Mouse (Mus musculus) brain, adult 2 months (tissue): ENCODE results near the gene Mapkapk3.
A peak's percentile ranks its signal among the peaks of the same experiment; 100 is the strongest.

Experiments
- DNase-seq: peaks from one replicate; pipeline ENCODE4 v3.0.0; 2011; ENCODE audit warnings: low read depth, low spot score

Mapkapk3 gene

DNA sequence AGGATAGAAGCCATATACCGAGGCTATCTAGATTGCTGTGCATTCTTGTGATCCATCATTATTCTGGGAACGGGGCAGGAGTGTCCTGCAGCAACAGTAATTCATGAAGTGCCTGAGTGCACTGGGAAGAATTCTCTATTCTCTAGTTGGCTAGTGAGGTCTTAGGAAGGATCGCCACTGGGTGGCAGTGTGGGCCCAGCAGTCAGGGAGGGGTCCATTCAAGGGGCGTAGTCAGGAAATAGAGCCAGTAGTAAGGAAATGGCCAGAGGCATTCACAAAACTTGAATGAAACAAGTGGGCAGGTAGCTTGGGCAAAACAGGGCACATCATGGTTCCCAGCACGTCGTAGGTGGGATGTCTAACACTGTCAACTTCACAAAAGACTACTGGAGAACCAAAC is 4.6 kb upstream of the Mapkapk3 start:
- peak; percentile 76 for DNase-seq

DNA sequence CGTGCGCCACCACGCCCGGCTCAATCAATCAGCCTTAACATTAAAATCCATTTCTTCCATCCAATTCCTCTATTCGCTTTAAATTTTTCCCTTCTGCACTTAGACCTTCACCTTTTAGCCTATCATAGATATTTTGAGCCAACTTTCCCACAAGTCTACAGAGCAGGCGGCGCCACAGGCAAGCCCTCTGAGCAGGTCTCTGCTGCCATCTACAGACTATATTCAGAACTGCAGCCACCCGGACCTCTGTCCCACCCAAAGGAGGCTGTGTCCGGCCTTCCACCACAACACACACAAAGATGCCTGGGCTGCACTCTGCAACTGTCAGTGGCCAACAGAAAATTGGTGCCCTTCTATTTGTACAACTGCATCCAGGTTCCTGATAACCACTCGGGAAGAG is 1.2 kb upstream of the Mapkapk3 start:
- DNase-seq = peak; percentile 84

DNA sequence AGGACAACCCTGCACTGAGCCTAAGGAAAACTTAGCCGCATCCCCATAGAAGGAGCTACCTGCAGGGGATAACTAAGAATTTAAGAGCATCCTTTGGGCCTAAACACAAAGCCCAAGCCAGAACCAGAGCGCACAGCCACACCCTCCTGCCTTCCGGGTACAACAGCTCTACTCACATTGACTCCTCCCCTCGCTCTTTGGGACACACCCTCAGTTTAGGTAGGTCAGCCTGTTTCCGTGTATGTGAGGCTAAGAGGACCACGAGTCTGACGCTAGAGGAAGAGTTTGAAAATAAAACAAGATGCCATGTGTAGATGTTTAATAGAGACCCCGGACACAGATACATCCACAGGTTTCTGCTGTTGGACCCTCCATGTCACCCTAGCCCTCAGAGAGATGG is 966 bp downstream of the Mapkapk3 start:
- DNase-seq = no peak

DNA sequence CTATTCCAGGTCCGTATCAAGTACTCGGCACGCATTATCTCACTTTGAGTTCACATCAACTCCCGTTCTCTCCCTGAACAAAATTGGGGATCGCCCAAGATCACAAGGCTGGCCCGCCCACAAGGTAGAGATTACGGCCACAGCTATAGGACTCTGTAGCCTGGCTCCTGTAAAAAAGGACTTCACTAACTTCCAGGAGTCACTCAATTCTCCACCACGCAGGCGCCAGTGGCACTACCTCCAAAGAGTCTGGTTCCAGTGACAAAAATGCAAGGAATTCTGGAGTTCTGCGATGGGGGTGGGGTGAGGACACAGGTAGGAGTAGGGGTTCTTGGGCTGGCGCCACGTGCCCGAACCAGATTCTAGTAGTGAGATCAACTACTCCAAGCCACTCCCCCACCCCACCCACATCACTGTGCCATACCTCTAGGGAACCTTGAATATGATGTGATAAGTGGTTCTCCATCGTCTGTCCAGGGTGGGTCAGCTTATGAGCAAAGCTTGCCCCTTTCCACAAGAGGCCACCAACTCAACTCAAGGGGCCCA is 1.5 kb downstream of the Mapkapk3 start:
- no peak for DNase-seq

DNA sequence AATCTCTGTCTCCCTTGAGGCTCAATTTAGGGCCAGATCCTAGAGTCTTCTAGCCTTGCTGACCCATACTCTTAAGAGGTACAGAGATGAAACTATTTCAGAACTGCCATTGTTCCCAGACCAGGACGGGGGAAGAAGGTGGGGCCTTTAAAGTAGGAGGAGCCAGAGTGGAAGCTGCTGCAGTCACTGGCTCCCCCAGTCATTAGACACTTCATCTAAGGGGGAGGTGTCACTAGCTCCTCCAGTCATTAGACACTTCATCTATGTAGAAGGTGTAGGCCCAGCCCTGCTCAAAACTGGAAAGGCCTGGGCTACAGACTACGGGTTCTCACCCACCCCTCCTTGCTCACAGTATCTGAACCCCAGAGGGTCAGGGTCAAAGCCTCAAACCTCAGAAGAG is 2.4 kb downstream of the Mapkapk3 start:
- DNase-seq = no peak

DNA sequence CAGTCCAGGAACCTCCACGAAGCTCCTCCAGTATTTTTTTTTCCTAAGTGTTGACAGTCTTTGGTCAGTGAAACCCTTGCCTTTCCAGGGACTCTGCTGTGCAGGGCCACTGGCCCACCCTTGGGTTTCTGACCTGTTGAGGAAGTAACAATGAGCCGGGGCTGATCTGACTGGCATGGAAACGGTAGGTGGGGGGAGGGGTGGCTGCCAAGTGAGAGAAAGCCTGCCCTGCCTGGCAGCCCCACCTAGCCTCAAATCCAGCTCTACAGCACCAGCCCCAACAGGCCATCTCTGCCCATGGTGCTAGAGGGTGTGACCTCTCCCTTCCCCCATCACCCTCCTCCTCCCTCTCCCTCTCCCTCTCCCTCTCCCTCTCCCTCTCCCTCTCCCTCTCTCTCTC is 4.7 kb downstream of the Mapkapk3 start:
- DNase-seq = no peak

DNA sequence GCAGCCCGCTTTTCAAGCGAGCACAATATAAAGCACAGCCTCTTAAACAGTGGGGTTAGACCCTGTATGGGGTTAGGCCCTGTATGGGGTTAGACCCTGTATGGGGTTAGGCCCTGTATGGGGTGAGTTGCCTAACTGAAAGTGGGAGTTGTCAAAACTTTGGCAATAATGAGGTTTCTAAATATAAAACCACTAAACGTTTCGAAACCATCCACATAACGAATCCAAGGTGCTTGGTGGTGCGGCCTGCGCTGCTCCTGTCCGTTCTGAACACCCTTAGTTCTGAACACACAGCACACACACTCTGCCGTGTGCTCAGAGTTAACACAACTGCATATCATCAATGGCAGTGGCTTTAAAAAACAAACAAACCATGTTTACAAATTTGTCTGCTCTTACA is 6.7 kb downstream of the Mapkapk3 start:
- DNase-seq = no peak

DNA sequence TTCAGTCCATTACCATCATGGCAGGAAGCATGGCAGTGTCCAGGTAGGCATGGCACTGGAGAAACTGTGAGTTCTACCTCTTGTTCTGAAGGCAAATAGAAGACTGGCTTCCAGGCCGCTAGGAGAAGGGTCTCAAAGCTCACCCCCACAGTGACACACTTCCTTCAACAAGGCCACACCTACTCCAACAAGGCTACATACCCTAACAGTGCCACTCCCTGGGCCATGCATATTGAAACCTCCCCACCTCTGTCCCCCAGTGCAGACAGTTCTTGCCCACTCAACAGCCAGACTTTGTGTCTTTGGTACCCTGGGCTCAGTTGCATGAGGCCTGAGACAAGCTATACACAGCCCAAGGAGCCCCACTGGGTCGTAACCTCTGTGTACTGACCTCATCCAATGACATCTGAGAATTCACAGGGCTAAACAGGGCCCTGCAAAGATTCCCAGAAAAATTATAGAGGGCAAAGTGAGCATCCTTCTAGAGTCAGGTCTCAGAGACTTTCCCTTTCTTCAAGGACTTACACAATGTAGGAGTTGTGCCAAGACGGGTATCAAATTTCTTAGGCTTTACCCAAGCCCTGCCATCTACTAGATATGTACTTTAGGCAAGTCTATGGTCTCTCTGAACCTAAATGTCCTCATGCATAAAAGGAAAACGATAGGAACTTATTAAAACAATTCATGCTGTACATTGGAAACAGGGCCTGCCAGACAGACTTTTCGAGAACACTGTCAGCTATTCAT is 8.3 kb downstream of the Mapkapk3 start:
- no peak for DNase-seq

DNA sequence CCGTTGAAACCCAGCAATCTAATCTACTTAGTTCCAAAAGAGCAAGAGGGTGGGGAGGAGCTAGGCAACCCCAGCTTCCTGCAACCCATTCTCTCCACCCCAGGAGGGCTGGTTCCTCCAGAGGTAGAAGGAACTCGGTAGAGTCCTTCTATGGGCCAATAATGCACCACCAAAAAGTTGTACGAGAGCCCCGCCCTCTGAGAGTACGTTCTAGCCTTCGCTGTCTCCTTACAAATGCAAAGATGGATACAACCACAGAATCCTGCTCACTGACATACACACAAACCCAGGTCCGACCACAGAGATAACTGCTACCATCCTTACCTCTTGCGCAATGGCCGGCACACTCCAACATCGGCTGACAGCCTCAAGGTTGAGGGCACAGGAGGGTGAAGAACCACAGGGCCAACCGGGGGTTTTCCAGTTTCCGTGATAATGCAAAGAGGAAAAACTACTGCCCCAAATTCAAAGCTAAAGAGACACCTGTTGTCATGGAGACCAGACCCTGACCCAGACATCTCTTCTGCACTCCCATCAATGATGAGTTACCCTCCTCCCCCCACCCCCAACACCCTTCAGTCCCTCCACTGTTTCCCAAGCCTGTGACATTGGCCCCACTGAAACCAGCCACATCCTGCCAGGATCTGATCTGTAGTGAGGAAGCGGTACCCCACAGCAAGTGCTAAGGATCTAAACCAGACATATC is 9.2 kb downstream of the Mapkapk3 start:
- DNase-seq = no peak

DNA sequence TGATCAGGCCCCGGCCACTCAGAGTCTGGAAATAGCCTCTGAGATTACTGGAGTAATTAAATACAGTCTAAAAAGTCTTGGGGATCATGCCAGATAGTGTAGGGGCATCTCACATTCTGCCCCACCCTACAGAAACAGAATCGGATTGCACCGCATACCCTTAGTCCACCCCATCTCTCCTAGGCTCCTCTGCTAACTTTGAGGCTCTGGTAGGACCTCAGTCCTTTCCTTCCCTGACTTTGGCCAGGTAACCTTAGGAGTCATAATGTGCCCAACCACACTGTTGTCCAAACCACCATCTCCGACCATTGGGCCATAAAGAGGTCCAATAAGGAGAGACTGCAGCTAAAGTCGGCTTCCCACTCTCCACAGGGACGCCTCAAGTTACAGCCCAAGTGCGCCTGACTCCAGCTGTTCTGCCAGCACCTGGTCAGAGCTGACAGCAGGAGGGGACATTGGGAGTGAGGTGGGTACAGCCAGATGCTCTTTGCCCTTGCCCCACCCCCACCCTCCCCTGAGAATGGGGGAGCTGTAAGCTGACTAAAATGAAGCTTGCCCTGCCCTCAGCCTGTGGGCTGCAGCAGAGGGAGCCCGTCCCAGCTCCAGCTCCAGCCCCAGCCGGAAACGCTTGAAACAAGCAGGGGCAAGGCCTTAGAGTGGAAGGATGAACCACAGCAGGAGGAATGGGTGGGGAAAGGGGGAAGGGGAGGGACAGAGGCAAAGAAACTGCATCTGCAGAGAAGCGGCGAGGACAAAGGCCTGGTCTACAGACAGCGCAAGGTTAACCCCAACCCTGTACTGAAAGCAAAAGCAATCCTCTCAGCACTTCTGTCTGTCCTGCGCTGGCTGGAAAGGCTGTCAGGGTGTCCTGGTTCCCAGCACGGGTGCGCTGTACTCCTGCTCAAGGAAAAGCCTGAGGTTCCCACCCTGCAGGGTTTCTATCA is 10.0 kb downstream of the Mapkapk3 start:
- DNase-seq = no peak

DNA sequence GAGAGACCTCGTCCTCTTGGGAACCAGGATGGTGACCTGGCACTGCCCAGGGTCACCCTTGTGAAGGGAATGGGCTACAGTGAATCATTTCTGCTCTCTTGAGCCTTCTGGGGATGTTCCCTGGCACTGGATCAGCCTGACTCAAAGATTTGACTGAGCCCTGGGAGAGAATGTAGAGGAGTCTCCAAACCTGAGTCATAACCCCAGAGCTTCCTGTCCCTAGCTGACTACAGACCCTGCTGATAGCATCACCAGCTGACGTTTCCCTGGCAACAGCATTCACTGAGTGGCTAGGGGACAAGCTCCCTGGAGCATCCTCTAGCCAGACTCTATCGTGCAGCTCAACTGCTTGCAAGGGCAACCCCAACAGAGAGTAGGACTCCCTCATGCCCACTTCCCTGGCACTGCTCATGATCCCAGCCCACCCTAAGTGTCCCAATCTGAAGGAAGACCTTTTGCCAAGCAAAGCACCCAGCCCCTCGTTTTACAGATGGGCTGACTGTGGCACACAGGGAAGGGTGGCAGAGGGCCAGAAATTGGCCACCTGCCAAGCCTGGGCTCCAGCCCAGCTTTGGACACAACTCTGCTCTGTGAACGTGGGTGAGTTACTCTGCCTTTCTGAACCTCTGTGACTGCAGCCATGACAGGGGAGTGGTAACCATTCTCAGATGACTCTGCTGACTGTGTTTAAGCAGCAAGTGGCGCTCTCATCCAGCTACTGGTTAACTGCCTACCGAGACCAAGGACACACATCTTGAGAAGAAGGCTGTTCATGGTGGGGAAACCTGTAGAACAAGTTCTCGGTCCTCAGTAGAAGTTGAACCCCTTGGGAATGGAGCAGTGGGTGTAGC is 10.9 kb downstream of the Mapkapk3 start:
- peak; percentile 95 for DNase-seq

DNA sequence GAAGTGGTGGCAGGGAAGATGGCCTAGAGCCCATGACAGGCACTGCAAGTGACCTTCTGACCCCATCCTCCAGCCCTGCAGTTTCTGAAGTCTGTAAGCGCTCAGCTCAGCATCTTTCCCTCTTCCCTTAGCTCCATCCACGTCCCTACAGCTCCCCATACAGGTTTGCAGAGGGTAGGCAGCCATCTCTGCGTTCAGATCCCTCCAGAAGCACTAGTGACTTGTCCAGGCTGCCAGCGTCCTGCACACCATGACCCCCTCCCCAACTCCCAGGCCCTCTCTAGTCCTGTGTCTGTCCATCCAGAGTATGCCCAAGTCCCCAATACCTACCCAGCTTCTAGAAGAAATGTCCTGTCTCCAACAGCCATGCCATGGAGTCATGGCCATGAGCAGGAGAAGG is 11.6 kb downstream of the Mapkapk3 start:
- peak; percentile 88 for DNase-seq

DNA sequence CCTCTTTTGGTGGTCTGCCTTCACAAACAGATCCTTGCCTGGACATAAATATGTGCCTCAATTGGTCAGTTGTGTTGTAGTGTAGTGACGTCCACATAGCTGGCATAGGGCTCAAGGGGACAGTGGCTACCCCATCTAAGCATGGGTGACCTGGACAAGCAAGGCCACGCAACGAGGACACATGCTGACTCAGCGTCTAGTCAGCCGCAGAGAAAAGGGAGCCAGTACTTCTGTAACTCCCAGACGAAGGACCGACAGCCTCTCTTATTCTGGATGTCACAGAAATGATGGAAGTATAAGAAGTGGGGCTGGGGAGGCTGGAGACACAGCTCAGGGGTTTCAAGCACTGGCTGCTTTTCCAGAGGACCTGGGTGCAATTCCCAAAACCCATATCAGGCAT is 12.1 kb downstream of the Mapkapk3 start:
- no peak for DNase-seq

DNA sequence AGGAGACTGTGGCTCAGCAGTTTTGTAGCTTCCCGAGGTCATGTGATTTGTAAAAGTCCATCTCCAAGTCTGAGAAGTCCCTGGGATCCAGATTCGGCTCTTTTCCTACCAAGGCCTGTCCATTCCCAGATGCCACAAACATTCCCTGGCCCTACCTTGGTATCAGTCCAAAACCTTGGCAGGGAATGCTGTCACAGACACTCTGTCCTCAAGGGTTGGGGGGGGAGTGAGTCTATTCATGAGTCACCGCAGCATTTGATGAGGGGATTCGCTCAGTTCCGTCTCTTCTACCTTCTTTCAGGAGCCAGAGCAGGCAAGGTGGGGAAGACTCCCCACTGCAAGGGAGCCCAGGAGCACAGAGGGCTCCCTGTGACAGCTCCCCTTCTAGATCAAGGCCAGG is 14.0 kb downstream of the Mapkapk3 start:
- DNase-seq = peak; percentile 58

DNA sequence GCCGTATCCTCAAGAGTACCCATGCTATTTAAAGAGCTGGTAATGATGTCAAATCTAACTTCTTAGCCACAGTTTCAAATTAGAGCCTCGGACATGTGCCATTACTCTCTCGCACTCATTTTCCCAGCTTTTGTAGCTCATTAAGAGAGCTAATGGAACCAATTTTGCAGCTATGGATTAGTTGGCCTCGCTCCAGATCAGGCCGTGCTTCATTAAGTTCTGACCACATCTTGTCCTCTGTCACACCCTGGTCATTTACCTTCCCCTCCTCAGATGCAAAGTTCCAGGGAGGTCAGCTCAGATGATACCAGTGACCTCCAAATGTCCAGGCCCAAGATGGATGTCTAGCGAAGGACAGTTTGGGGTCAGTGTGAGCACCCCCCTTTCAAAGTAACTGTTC is 14.9 kb downstream of the Mapkapk3 start:
- no peak for DNase-seq

DNA sequence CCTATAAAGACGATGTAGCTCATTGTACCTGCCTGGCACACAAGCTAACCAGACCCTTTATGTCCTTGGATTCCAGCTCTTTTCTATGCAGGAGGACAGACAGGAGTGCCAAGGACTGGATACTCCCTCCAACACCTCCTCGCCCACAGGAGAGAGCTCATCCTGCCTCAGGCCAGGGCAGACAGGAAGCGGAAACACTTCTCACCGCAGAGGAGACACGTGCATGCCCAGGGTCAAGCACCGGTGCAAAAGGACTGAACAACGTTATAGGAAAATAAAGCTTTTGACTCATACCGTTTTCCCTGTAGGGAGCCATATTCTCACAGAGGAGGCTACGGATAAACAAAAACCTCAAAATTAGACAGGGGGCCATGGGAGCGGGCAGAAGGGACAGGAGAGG is 16.5 kb downstream of the Mapkapk3 start:
- no peak for DNase-seq

DNA sequence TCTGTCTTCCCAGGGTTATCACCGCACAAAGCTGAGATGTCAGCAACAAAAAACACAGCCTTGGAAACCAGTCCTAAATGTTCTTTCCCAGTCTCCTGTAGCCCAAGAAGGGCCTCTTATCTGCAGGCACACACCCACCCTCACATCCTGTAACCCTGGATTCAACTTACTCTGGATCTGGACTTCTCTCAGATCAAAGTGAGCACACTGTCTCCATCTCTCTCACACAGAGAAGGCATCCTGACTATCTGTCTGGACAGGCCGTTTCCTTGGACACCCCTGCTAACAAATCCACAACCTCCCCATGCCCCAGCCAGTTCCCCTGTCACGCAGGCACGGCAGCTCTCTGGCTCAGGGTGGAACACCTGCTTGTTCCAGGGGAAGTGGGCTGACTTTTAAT is 17.4 kb downstream of the Mapkapk3 start:
- DNase-seq = no peak

DNA sequence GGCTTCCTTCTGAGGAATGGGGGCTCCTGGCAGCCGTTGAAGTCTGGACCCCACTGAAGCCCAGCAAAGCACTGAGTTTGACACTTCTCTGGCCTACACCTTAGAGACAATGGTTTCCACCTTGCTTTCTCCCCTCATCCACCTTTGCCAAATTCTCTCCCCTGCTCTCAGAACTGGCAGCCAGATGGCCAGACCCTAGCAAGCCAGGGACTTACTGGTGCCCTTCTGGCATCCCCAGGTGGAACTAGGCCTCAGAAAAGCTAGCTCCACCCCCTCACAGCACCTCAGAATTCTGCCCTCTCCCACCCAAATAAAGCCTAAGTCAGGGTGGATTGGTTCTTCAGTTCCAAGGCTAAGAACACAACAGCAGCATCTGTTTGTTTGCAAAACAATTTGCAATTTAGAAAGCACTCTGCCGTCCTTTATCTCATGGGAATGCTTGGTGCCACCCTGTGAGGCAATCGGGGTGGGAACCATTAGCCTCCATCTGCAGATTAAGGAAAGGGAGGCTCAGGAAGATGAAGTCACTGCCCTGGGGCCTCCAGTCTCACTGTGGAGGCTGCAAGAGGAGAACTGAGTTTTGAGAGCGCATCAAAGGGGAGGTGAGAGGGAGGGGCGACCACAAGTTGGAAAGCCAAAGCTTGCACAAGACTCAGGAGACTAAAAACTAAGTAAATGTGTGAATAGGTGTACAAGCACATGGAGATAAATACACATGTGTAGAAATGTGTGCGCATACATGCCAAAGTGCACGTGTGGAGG is 18.3 kb downstream of the Mapkapk3 start:
- DNase-seq = peak; percentile 51

DNA sequence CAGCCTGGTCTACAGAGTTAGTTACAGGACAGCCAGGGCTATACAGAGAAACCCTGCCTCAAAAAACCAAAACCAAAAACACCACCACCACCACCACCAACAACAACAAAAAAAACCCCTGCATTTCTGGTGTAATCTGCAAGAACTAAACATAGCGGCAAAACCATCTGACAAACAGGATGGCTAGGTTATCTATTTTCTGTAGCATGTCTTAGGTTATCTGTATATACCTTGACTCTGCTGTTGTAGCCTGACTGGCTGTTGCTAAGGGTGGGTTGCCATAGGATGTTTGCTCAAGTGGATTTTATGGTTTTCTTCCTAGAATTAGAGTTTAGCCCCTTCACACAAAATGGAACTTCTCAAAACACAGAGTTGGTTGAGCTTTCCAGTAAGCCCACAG is 19.9 kb downstream of the Mapkapk3 start:
- DNase-seq = no peak

DNA sequence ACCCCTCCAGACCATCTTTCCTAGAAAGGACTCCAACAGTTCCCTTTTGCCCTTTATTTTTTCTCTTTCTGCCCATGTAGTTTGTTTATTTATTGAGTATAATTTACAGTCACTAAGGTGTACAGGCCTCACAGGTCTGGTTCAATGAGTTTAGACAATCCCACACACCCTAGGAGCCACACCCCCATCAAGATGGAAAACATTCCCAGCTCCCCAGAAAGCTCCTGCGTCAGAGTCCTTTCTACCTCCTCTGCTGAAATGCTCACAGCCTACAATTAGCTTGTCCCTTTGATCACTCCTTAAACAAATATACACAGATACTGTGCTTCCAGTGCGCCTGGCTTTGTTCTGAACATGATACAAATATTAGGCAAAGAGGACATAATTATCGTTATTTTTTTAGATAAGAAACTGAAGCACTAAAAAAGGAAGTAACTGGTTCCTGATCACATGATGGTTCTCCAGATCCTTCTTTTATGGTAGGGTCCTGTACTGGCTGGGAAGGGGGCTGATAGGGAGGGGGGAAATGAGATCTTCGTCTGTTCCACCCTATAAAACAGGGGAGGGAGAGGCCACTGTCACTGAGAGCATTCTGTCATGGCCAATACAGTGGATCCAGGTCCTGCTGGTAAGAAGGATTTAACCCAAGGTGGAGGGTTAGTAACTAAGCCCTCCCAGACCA is 21.8 kb downstream of the Mapkapk3 start:
- peak; percentile 64 for DNase-seq
